Mouse (Mus musculus) liver, postnatal 0 days (tissue): ENCODE measurements at regions not wholly inside any gene's neighbourhood (a gene's known extent, or its start where the extent isn't known, plus 50 kb on each side); places are given as distances from the start of the nearest gene placed in this dataset.

Source experiments
- CTCF ChIP-seq: sonication (generic); IDR thresholded peaks from 2 replicates; pipeline ENCODE4 v1.5.1; 2016; ENCODE audit warnings: antibody characterized with exemption, low read depth
- EP300 ChIP-seq: IDR thresholded peaks from 2 replicates; pipeline ENCODE4 v1.6.1; 2016; ENCODE audit warnings: antibody characterized with exemption, low read depth, mild to moderate bottlenecking

DNA sequence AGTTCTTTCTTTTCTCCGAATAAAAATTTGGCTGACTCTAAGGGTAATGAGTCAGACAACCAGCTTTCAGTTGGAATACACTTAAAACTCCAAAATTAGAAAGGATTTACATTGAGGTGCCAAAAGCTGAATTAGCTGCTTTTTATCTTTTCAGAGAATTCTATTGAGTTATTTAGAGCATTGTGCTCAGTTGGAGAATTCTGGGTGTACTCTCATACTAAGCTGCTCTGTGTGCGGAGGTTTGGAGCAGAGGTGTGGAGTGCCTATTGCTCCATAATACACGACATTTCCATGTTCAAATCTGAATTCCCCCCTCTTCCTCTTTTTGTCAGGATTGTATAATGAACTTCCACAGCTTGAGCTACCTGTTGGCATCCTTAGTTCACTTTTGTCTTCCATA is 60.4 kb upstream of the Cacna2d1 start:
- TF ChIP-seq CTCF (no peak), EP300 (no peak)
